In the genomic region with DNA sequence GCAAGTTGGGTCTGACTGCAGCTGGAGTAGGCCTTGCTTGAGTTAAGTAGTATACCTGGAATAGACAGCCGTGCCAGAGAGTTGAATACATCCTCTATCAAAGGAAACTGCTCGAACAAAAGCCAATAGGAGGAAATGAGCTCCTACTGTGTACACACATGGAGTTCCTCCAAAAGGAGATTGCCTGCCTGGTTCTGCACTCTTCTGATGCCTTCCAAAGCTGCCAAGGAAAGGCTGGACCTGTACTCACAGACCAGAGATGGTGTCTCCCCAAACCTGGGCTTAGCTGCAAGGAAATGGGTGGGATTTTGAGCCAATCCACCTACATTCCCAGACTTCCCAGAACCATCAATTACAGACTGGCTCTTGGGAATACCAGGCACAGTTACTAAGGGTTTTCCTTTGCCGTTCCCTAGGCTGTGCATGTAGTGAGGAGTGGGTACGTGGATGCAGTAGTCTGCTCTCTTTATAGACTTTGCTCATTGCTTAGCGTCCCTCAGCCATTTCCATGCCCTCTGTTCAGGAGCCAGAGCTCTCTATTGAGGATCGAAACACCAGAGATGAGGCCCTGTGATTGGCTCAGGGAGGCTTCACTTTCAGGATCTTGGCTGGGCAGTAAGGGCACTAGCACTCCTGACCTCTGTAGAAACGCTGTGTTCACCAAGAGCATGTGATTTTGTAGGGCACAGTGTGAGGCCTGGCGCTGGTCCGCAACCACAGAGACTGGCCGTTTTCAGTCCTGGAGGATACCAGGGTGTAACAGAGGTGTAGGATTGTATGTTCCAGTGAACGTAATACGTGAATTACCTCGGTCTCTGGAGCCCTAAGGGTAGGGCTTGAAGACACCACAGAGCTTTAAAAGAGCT, we compare ENCODE assay signal across 8 mouse cellular contexts. TPM values are rescaled to one million over a fixed set of nuclear protein-coding genes. Genes with fewer than 3 reads are reported as not detected.
DNase-seq lines count a peak whose midpoint lies in the region; ATAC-seq and TF ChIP-seq lines count a peak whose summit lies in the region.

No protein-coding gene starts in this region.

- H3K4me3 ChIP-seq in left cerebral cortex, adult 2 months = no peak overlapping the region

- ATAC-seq in CD4-positive, CD25-positive, alpha-beta regulatory T cell, adult 4 months = no peak
- no peak for ATAC-seq in megakaryocyte, adult 5-6 weeks (ENCODE audit: poor library complexity, severe bottlenecking)

- TF ChIP-seq CTCF in left cerebral cortex, adult 2 months (IDR thresholded peaks at IDR 0.05) = no peak

- intact Hi-C loops in left cerebral cortex, adult 2 months (cut with DNase I) = no loop called here

- no peak for DNase-seq in left cerebral cortex, adult 2 months (ENCODE audit: extremely low spot score in 1 of 2, low spot score in 2 of 2)
- DNase-seq in left cerebral cortex, adult 9 months (ENCODE audit: low spot score in 2 of 2) = no peak
- peak; percentile 61 for DNase-seq in cerebellum, adult 8-10 months
- DNase-seq in heart, adult 8-10 months (ENCODE audit: low spot score) = peak; percentile 85
- peak; percentile 40 for DNase-seq in lung, postnatal 10 days
- no peak for DNase-seq in embryo, embryonic 11 days

- H3K27ac ChIP-seq in left cerebral cortex, adult 2 months = peak overlapping the region; percentile 79

RNA-seq across cellular contexts. Expression of a gene that starts 20.1 kb away (rescaled TPM):
- 100 to 1,000 TPM; 248 to 251 TPM for total RNA-seq in left cerebral cortex, adult 2 months (2021)
- total RNA-seq in heart, adult 8-10 months (2022) = 100 to 1,000 TPM; 236 to 260 (median 252) TPM
- polyA plus RNA-seq in CD4-positive, CD25-positive, alpha-beta regulatory T cell, adult 4 months (2017; shearing (Covaris generic)) = 10 to 100 TPM; 50.7 to 52.1 TPM
- 113 and 132 TPM in 2 replicates for total RNA-seq in megakaryocyte, adult 5-6 weeks (2015)
- 94.7 and 111 TPM in 2 replicates for total RNA-seq in megakaryocyte, adult 5-6 weeks (2017)

Comparison
In these comparisons a context has a peak if more than half of its experiments do, and no peak if none do; other contexts are left out.
1. DNase-seq: peak in cerebellum, adult 8-10 months (single experiment), heart, adult 8-10 months (single experiment) and lung, postnatal 10 days (single experiment); none in left cerebral cortex, adult 2 months (0 of 2), left cerebral cortex, adult 9 months (0 of 2) and embryo, embryonic 11 days (single experiment).